Mouse (Mus musculus) kidney, adult 11 months (tissue): ENCODE results near the gene Tmtc2.

Experiments
- DNase-seq: peaks from one replicate; pipeline ENCODE4 v3.0.0; 2022

Tmtc2 gene

DNA sequence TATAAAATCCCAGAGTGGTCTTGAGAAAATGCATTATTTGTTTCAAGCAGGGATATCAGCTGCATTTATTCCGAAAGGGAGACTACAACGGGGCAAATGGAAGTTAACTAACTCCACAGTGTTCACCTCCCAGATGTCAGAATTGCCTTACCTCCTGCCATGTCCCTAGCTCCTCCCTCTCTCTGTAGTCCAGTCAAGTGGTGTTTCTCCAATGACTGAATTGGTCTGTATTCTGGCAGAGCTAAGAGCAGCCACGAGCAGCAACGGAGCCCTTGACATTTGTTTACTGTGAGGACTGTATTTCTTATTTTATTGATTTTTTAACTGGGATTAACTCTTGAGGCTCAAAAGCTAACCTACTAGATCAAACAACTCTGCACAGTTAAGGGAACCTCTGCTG, 81.8 kb downstream of the Tmtc2 start:
- DNase-seq = no peak

DNA sequence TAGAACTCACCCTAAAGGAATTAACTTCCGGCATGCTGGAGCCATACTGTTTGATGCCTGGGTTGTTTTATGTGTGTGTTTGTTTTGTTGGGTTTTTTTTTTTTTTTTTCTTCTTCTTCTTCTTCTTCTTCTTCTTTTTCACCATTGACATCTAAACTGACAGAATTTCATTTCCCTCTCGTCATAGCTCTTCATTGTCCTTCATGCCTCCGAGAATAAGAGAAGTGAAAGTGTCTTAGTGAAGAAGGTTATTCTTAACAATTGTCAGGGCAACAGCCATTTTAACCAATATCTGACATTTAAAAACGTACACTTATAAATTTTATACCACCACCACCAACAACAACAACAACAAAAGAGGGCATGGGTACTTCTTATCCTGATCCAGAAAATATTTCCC, 83.5 kb downstream of the Tmtc2 start:
- no peak for DNase-seq

DNA sequence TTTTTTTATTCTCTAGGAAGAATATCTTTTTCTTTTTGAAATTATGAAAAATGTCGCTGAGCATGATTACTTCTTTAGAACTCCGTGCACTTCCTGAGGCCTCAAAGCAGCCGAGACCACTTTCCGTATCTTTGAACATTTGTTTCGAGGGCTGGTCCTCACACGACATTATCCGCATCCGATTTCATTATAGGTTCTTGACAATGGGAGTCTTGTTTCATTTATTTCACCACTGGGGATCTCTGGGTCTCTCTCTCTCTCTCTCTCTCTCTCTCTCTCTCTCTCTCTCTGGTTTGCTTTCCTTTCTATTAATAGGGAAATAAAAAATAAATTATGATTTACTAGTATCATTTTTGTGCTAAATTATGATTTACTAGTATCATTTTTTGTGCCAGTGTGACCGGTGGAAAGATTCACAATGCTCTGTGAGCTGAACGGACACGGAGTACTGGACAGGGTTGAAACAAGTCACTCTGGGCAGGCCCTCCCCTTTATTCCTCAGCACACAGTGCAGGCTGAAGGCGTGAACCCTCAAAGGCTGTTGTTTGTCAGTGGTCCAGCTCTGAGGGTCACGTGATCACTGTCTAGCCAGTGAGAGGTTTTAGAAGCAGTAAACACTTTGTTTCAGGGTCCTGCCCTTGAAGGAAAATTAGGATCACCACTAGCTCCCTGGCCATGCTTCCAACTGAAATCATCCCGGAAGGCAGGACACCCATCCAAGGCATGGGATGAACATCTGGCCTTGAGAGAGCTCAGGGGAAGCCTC, 84.1 kb downstream of the Tmtc2 start:
- DNase-seq = peak; percentile 6

DNA sequence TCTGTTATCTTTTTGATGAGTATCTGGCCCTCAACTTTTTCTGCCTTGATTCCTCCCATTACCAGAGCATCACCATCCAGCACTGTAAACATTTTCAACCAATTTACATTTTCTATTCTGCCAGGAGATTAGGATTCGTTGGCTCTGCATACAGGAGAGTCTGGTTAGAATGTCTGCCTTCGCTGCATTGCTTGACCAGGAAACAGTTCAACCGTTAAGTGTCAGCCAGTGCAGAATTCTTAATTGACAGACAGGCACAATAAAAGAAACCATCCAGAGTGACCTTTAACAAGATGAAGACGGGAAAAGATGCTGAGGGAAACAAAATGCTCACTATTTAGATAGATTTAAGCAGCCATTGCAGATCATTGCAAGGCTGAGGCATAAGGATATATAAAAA, 87.3 kb downstream of the Tmtc2 start:
- DNase-seq = no peak

DNA sequence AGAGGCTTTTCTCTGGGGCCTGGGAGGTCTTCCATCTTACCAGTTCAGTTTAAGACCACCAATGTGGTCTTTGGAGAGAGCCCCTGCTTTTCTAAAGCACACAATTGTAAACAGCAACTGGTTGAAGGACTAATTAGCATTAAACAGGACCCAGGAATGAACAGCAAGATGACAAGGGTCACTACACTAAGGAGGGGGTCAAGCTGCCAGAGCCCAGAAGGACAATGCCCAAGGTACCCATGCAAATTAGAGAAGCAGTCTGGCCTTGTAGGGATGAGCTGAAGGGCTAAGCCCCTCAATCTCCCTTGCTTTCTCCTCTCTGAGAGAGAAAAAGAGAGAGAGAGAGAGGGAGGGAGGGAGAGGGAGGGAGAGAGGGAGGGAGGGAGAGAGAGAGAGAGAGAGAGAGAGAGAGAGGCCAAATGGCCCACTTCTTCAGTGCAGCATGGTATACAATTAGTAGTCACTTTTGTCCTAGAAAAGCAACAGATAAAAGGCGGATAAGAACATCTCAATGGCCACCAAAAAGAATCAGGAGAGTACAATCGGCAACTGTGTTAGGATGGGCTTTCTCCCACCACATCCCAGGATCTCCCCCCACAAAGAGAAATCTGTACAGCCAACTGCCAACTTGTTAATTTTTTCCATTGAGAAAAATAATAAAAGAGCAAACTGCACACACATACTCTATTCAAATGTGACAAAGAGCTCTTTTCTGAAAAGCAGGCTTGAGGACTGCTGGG, 89.7 kb downstream of the Tmtc2 start:
- DNase-seq = no peak

DNA sequence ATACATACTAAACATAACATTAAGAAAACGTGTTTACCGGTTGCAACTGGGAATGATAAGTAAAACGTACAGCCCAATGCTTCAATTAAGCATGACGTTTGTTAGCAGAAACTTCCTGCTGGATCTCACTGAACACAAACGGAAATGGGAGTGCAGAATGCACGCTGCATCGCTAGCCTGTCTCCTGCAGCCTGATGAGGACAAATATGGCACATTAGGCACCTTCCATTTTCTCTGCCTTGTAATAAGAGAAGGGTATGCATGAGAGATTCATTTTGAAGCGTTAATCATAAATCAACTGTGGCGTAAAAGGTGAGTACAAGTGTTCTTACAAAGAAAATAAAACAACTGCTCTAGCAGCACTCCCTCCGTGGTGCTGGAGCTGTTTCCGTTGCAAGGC, 94.5 kb downstream of the Tmtc2 start:
- DNase-seq = no peak

DNA sequence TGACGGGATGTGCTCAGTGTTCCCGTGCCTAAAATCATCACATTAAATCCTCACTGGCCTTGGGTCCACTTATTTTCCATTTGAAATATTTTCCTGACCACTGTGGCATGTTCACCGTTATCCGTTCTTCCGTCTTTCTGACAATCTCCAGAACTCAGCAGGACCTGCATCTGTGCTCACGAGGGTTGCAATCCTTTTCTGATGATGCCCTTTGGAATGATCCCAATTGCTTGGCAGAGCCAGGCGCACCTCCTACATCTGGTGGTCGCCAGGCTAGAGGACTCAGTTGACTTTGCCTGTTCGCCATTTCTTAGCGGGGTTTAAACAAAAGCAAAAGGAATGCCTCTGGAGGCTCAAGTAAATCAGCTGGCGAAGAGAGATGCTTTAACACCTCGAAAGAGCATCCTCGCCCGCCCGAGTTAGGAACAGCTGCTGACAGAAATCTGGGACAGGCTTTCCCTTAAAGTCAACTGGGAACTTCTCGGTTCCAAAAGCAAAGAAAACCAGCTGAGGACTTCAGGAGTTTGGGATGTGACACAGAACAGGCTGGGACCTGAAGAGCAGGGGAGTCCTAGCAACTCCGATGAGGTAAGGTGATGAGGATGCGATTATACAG, 96.5 kb downstream of the Tmtc2 start:
- no peak for DNase-seq

DNA sequence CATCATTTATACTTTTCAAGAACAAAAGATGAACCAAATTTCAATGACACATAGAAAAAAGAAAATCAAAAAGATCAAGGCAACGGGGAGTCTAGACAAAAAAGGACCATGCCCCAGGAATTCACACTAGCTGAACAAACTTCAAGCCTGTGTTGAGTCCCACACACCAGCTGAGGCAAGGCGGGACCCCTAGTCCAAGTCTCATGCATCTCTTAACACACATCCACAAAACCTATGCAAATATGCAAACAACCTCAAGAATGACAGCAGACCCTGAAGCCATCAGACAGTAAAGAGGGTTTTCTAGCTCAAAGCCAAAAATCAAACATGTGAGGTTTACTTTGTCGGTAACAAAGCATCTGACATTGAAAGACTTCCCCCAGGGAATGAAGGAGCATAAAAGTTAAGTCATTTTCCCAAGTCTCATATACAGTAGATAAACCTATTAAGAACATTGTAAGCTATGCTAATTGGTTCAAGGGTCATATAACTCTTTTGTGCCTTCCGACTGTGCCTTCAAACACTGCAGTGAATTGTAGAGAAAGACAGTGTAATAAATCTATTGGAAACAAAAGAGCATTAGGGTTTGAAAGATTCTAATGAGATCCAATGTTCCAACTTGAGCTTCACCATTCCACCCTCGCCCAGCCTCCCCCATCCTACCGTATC, 100.0 kb downstream of the Tmtc2 start:
- no peak for DNase-seq

DNA sequence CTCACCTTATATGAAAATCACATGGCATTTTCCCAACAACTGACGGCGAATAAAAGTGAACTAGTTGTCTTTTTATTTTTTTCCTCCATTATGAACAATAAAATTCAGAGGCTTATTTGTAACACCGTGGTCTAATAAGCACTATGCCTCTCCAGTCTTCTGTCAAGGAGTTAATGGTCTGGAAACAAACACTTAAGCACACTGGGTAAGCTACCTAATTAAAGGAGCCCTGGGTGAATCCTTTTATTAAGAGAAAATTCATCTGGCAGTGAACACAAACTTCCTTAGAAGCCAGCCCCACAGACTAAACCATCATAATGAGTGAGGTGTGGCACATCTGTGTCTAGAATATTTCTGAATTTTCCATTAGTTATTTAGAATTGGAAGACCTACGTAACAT, 109.9 kb downstream of the Tmtc2 start:
- DNase-seq = no peak

DNA sequence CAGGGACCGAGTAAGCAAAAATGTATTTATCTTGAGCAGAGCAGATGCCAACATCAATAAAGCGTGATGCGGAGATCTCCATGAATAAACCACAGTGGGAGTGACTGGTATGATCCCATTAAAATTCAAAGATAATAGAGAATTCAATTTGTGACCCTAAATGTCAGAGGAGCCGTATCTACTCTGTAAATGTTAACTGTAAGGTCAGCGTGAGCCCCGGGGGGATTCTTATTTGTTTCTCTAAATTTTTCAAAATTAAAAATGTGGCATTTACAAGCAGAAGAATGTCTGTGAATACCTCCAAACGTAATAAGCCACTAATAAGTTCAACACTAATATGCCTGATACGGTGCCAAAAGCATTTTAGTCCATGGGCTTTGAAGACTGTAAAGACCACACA, 120.8 kb downstream of the Tmtc2 start:
- DNase-seq = no peak

DNA sequence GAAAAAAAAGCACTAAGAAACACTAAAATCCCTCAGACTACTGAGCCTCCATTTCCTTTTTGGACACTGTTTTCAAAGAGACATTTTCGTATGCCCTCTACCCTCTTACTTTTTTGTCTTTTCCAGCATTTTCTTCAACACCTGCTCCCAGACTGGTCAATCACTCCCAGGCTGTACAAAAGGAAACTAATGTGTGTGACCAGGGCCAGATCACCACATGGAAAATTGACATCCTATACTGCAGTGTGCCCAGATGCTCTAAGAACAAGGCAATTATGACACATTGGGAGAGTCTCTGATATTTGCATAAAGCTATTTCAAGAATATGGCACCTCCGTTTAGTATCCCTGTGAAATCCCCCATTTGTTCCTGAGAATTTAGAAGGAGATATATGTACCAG, 127.1 kb downstream of the Tmtc2 start:
- DNase-seq = no peak

DNA sequence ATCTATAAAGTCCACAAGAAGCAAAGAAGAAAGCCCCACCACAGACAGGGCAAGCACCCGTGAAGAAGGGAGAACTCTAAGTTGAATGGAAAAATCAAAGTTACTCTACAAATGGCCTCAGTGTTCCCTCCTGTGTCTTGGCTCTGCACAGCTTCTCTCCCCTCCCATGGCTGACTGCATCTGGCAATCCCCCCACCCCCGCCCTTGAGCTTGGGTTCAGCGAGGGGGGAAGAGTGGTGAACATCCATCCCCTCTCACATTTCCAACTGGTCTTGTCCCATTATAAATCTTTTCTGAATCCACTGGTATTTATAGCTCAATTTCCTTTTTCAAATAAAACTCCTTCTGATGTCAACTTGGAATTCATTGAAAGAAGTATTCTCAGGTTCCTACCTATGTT, 129.9 kb downstream of the Tmtc2 start:
- DNase-seq = no peak

DNA sequence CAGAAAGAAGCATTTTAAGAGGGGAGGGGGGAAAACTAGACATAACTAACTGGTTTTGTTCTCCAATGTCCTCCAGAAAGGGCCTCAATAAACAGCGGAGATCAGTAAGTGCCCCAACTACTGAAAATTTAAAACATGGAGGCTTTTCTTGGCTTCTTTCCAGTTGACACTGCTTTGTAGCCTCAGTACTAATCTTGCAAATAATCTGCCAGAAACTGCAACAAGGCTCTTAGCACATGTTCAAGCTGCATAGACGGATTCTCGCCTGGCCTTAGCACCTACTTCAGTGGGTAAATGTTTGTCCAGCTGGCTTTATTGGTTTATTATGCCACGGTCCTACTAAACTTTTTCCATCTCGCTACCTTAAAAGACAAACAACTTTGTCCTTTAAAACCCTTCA, 139.4 kb downstream of the Tmtc2 start:
- no peak for DNase-seq

DNA sequence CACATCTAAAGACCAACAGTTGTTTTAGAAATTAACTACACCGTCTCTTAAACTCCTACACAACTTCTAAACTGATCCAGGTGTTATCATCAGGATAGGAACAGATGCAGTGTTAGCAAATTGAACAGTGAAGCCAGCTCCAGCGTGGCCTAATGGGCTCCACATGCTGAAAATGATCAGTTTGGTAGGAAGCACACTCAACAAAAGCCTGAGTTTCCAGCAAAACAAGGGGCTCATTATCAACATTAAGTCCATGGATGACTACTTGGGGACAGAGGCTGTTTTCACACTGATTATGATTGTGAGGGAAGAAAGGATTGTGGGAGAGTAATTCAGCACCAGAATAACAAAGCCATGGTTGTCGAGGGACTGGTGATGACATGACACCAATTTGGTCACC, 143.4 kb downstream of the Tmtc2 start:
- DNase-seq = no peak

DNA sequence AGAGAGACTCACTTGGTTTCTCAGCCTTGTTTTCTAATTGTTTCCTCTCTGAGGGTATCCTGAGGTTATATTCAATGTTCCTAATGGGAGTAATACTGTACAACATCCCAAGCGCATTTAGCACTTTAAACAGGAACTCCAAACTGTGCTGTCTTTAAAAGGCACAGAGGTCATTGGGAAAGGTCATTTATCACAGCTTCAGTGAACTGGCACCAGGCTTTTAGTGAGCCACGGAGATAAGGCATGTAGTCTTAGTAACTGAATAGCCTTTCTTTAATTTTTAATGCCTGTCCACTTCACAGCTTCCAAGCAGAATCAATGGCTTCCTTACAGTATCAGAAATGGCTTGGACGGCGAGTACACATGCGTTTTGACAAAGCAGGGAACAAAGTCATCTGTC, 144.0 kb downstream of the Tmtc2 start:
- DNase-seq = no peak

DNA sequence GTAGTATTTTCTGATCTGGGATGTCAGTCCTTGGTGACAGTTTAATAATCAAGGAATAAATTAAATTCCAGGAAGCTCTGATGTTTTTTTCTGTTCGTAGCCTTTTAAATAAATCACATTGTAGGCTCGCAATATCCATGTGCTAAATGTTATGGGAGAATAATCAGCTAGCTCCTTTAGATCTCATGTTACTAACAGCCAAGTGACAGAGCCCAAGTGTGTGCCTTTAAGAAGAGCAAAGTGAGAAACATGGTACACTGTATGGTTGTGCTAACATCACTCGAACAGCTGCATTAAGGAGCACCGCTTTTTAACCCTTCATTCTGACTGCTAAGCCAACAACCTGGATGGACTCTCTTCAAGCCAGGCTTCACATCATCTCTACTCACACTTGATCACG, 146.2 kb downstream of the Tmtc2 start:
- DNase-seq = no peak

DNA sequence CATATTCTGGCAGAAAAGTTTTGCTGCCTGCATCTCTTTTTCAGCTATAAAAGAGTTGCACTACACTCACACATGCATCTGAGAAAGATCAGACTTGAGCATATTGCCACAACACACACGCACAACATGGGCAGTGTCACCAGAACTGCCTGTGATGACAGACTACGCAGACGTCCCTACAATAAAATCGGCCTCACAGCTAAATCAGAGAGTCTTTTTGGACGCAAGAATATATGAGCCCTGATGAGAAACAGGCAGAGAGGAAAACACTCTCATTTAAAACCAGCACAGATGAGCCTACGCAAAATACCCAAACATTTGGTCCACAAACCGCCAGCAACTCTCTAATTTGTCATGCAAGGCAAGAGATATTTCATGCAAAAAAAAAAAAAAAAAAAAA, 146.6 kb downstream of the Tmtc2 start:
- no peak for DNase-seq

DNA sequence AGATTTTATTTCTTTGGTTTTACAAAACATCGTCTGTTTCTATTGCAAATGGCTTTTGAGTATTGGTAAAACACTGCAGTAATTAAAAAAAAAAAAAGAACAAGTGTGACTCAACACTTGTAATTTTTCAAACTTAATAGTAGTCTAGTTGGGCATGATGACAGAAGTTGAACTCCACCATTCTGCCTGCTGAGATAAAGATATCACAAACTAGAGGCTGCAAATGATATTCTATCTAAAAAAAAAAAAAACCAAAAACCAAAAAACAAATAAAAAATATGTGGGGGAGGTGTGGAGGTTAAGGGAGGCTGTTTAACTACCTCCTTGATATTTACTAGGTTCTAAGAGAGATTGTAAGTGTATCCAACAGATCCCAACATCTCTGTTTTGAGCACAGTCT, 149.2 kb downstream of the Tmtc2 start:
- DNase-seq = no peak

DNA sequence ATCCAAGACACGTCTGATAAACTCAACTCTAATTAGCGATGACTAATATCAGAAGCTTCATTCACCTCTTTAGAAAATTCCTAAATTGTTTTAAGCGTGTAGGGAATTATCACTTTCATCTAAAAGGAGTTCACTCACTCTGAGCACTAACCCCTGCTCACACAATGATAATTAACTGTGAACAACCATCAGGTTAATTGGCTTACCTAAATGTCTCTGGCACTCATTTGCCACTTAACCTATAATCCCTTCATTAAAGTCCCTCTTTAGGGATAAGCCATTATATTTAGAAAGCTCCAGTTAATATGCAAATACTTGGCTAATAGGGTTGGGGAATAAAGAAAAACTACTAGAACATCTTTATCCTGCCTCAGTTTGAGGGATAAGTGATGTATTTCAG, 151.1 kb downstream of the Tmtc2 start:
- DNase-seq = no peak

DNA sequence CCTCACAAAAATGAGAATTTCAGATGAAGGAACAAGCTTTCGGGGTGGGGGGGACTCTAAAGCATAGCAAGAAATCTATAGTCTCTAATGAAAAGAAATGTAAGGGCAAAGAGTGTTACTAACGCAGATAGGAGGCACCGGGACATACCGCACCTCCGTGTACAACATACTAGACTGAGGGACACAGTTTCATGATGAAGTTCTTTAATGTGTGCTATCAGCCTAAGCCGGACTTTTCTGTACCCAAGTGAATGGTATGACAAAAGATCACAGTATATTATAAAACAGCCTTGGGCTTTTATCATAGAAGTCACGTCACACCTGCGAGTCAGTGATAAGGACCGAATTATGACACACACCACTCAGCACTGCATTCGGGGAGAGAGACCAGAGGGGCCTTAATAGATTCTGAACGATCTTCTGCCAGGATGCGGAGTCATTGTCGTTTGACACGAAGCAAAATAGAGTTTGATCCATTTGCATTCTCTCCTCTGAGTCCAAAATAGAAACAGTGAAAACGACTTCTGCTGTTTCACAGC, 156.3 kb downstream of the Tmtc2 start:
- no peak for DNase-seq

DNA sequence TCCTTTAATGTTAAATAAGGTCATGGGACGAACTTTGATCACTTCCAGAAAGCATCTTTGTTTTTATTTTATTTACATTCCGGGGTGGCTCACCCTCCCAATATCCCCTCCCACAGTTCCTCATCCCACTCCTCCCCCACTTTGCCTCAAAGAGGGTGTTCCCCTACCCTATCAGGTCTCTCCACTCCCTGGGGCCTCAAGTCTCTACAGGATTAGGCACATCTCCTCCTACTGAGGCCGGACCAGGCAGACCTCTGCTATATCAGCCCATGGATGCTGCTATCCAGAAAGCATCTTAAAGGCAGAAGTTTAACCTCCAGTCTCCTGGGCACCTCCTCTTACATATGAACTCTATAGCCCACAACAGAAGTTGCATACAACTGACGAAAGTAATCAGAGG, 157.7 kb downstream of the Tmtc2 start:
- no peak for DNase-seq

DNA sequence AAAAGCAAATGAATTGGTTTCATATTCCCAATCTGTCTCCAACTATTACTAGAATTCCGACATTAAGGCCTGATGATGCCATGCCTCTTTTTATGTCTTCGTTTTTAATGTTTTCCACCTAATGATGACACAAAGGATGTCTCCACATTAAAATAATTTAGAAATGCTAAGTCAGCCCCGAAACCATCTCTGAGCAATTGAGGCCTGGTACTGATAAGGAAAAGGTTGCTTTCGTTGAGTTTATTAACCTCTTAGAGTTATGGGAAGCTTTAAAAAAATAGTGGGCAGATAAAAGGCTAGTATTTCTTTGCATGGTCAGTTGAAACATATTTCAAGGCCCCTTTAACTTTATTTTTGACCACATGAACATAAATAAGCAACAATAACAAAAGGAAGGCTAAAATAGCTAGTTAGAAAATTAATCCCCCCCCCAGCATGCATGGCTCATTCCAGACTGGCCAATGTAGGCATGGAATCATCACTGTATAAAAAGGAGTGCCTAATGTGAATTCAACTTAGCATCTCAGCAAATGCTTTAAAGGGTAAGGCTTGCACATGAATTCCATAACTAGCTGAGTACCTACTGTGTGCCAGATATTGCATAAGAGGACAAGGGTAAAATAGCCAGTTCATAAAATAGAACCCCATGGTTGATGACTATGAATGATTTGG, 168.3 kb downstream of the Tmtc2 start:
- no peak for DNase-seq

DNA sequence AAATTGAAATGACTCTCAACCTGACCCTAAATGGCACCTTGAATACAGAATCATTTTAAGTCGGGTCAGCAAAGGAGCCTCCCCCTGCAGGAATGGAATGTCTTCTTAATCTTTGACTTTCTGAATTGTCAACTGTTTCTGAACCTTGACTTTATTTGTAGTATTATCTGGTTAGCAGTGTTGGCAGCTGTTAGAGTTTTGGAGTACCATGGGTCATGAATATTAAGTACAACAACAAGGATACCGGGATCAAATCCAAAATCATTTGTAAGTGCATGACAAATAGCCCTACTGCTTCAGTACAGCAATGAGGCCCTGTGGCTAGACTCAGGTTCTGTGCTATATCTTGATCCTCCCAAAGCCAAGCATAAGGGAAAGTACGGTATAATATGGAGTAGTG, 170.3 kb downstream of the Tmtc2 start:
- no peak for DNase-seq
